Mouse (Mus musculus) kidney, postnatal 10 days (tissue): Measurements from ENCODE around the gene Tmem102.

Experiments
- DNase-seq: peaks from one replicate; pipeline ENCODE4 v3.0.0; 2021; ENCODE audit warnings: mixed read lengths

Gene Tmem102

DNA sequence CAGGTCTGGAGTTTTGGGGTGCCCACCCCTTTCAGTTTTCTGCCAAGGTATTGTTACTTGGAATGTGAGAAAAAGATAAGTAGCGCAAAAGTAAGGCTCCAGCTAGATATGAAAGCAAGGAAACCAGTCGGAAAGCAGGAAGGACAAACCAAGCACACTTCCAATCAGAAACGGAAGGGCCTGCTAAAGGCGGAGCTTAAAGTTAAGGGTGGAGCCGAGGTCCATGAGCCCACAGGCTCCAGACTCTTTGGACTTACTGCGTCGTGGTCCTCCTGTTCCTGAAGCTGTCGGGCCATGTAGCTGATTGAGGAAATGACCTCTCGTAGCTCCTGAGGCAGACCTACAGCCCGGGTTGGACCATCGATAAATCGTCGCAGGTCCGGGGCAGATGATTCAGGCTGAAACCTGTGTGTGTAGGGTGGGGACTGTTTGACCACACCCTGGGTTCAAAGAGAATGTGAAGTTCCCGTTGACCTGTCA is 20.6 kb downstream of the Tmem102 start:
- peak; percentile 47 for DNase-seq

DNA sequence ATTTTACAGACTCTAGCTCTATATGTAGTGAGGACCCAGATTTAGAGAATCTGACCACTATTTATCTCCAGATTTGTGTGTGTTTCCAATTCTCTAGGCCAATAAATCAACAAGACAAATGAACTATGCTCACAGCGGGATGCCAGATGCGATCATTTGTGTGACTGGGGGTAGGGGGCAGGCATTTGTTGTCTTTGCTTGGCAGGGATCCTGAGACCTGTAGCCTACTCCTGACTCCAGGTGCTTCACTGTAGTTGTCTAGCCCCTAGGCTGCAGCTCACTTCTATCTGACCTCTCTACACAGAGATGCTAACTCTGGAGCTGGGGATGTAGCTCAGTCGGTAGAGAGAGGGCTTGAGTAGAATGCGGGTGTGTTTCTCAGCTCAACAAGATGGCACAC is 23.6 kb downstream of the Tmem102 start:
- no peak for DNase-seq

DNA sequence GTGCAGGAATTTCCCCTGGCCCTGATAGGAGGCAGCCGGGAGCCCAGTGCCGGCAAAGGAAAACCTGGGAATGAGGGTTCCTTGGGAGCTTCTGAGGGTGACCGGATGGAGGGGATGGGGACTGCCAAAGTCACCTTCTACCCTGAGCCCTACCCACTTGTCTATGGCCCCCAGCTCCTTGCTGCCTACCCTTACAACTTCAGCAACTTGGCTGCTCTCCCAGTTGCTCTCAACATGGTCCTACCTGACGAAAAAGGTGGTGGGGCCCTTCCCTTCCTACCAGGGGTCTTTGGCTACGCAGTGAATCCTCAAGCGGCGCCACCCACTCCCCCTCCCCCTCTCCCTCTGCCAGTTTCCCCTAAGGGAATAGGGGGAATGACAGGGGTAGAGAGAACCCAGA is 26.4 kb downstream of the Tmem102 start:
- DNase-seq: no peak

DNA sequence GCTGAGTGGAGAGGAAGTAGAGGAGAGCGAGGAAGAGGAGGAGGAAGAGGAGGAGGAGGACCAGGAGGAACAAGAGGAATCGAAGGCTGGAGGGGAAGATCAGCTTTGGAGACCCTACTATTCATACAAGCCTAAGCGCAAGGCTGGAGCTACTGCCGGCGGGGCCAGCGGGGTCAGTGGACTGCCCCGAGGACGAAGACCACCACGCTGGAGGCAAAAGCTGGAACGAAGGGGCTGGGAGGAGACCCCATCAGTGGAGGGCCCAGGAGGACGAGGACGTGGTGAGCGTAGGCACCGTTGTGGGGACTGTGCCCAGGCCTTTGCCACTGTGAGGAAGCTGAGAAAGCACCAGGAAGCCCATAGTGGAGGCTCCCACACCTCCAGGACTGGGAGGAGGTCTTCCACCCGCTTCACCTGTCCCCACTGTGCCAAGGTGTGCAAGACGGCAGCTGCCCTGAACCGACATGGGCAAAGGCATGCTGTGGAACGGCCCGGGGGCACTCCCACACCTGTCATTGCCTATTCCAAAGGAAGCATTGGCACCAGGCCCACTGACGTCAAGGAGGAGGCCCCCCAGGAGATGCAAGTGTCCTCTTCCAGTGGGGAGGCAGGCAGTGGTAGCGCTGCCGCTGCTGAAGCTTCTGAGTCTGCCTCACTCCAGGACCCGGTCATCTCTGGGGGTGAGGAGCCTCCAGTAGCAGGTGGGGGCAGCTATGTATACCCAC is 27.0 kb downstream of the Tmem102 start:
- peak; percentile 65 for DNase-seq

DNA sequence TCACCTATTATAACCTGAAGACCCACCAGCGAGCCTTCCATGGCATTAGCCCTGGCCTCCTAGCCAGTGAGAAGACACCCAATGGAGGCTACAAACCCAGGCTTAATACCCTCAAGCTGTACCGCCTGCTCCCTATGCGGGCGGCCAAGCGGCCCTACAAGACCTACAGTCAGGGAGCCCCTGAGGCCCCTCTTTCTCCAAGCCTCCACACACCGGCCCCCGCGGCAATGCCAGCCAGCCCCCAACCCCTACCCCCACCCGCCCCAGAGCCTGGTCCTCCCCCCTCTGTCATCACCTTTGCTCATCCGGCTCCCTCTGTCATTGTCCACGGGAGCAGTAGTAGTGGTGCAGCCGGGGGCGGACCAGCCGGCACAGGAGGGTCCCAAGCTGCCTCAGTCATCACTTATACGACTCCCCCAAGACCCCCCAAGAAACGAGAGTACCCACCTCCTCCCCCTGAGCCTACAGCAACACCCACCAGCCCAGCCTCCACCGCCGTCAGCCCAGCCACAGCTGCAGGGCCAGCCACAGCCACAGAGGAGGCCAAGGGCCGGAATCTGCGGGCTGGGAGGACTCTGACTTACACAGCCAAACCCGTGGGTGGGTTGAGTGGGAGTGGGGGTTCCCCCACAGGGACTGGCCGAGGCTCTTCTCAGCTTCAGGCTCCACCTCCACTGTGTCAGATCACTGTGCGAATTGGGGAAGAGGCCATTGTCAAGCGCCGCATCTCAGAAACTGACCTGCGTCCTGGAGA is 27.7 kb downstream of the Tmem102 start:
- peak; percentile 63 for DNase-seq

DNA sequence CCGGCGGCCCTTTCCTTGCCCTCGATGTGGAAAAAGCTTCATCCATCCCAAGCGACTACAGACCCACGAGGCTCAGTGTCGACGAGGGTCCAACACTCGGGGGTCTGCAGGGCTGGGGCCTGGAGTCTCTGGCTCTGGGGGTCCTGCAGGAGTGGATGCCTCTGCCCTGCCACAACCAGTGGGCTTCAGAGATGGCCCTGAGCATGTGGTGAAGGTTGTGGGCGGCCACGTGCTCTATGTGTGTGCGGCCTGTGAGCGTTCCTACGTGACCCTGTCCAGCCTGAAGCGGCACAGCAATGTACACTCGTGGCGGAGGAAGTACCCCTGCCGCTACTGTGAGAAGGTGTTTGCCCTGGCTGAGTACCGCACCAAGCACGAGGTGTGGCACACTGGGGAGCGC is 28.9 kb downstream of the Tmem102 start:
- no peak for DNase-seq

DNA sequence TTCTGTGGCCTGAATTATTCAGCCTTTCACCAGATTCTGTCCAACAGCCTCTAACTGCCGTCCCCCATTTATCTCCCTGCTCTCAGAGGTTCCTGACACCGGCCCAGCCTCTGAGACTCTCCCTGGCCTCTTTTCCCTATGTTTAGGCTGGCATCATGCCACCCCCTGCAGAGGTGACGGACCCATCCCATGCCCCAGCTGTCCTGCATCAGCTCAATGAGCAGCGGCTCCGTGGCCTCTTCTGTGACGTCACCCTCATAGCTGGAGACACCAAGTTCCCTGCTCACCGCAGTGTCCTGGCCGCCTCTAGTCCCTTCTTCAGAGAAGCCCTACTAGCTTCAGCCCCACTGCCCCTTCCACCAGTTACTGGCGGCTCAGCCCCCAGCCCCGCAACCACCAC is 29.7 kb downstream of the Tmem102 start:
- peak; percentile 49 for DNase-seq

DNA sequence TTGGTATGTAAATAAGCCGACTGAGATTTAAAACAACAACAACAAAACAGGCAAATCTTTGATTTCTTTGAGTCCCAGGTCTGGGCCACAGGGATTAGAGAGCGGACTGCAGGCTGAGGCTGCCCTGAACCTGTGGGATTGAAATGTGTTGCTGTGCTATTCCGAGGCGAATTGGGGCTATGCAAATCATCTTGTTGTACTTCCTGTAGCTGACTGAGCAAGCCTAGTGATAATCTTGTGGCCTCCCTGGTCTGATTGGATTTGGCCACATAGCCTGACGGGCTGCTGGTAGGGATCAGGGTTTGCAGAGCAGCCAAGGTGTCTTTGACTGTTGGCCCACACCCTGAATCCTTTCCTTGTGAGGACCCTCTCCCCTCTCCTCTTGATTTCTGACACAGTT is 30.5 kb downstream of the Tmem102 start:
- DNase-seq: no peak

DNA sequence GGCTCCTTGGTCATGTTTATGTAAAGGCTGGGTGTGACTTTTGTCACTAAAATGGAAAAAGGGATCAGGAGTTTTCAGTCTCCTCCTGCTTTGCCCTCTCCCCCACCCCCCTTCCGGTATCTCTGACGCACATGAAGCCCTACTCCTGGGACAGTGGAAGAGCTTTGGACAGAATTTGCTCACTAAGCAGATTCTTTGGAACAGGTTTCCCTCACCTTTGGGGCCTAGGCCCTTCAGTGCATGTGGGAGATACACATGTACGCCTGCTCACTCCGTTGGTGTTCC is 37.9 kb downstream of the Tmem102 start:
- DNase-seq: peak; percentile 55

DNA sequence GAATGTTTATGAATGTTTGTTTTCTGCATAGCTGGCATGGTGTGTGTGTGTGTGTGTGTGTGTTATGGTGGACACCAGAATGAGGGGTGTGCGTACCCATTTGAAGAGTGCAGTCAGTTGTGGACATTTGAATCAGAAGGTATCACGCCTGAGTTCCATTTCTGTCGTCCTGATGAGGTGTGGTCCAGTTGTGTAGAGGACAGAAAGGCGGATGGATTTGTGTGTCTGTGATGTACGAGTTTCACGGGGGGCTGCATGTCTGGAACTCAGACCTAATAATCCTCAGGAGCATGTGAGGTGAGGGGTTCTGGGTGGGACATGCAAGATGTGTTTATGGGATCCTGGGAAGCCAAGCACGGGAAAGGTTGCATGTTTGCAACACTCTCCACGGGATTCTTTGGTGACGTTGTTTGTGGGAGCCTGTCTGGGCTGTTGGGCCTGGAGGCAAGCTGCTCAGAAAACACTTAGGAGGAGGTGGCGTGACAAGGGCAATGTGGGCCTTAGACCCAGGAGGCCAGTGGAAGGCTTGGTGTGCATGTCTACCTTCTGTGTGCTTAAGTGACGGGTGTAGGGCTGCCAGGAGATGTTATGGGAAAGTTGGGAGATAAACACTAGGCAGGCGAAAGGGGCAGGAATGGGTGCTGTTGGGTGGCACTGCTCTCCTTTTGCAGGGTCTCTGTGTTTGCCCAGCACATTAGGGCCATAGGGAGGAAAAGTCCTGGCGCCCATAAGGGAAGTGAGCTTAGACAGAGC is 38.4 kb downstream of the Tmem102 start:
- DNase-seq: peak; percentile 31

DNA sequence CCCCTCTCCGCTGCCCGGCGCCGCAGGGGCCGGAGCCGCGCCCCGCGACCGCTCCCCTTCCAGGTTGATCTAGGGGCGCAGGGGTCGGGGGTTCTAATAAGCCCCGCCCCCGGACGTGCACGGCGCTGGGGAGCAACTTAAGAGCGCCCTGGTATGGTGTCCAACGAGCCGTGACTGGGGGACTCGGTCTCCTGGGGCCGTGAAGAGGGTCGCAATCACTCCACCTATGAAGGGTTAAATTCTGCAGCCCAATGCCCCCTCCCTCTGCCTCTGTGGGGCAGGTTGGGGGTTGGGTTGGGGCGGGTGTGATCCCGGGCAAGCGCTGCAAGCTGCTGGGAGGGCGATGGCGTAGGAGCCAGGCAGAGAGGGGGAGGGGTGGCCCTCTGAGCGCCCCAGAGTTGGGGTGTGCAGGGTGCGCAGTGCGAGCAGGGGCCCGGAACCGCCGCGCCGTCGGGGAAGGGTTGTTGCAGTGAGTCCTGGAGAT is 39.3 kb downstream of the Tmem102 start:
- peak; percentile 85 for DNase-seq

DNA sequence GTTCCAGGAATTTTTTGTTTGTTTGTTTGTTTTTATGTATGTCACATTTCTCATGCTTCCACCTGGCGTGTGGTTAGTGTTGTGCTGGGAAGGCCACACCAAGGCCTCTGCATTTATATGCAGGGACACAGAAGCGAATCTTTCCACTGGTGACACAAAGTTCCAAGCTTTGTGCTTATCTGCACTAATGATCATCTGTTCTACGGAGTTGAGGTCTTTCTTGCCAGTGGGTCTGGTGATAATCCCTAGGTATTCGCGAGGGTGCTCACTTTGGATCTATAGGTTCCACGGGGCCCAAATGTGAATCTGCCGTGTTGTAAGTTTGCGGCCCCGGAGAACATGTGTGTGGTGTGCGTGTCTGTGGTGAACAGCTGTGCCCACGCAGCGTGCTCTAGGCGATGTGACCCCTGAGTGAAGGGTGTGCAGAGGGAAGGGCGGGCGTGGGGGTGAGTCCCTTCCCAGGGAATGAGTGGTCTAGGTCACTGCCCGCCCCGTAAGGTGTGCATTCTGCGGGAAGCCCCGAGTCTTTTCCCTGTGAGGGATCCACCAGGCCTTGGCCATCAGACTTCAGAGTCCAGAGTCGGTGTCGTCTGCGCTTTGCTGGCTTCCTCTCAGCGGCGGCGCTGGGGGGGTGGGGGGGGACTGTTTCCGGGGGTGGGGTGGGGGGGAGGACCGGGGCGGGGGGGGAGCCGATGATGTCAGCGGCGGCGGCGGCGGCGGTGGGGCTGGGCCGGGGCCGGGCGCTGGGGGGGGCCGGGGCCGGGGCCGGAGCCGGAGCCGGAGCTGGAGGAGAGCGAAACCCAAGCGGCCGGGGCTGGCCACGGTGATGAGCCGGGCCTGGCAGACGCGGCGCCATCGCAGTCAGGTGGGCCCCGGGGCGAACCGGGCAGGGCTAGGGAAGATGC is 40.0 kb downstream of the Tmem102 start, which contains the start of gene Zbtb4:
Gene Zbtb4 (plus strand): TSS at position 692 of the 905 bp plus-strand sequence.
- peak; percentile 74 for DNase-seq

DNA sequence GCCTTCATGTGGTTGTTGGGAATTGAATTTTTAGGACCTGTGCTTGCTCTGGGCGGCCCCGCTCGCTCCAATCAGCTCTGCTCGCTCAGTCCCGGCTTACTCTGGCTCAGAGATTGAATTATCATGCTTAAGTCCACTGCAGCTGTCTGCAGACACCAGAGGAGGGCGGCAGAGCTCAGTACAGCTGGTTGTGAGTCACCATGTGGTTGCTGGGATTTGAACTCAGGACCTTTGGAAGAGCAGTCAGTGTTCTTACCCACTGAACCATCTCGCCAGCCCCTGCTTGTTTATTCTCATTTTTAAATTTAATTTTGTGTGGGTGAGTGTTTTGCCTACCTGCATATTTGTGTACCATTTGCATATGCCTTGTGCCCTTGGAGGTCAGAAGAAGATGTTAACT is 41.9 kb downstream of the Tmem102 start:
- DNase-seq: no peak

DNA sequence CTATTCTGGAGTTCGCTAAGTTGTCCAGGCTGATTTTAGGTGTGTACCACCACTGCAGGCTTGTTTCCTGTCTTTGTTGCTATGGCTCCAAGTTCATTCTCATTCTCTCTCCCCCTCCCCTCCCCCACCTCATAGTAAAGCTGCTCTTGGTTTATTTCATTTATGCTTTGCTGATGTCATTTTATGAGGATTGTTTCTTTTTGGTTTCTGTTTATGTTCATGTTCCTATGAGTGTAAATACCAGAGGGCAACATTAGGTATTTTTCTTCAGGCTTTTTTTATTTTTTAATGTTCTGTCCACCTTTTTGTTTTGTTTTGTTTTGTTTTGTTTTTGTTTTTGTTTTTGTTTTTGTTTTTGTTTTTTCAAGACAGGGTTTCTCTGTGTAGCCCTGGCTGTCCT is 43.6 kb downstream of the Tmem102 start, which contains the start of gene Slc35g3:
Gene Slc35g3 (minus strand): TSS at position 101 of the 400 bp plus-strand sequence.
- no peak for DNase-seq

DNA sequence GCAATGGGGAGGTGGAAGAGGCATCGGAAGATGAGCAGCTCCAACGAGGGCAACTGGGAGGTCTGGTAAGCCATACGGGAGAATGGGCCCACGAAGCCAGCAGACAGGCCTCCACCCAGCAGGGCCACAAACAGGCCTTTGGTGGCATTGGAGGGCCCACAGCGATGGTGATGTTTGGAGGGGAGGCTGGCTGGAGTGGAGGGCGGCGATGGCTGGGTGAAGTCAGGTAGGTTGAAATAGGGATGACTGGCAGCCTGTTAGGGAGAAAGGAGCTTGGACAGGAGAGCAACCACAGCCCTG is 44.6 kb downstream of the Tmem102 start:
- DNase-seq: no peak

DNA sequence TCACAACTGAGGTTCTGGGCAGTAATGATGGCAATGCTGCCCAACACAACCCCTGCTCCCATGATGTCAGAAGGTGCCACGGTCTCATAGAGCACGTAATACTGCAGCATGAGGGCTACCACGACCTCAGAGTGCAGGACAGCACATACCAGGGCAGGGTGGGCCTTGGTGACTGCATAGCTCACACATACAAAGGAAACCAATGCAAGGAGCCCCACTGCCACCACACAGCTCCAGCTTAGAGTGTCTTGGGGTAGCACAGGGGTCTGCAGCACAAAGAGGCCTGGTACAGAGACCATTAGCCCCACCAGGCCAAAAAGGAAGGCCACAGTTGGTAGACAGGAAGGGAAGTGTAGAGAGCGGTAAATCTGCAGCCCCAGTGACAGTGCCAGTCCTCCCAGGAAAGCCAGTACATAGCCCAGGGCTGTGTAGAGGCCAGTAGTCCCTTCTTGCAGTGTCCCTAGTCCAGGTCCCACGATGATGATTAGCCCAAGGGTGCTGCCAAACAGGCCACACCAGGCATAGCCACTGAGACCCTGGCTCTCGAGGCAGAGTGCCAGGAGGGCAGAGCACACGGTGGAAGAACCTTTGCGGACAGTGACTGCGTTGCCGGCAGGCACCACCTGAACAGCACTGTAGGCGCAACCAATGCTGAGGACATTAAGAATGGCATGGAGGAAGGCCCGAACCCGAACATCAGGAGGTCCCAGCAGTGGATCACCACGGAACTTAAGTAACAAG is 45.1 kb downstream of the Tmem102 start:
- no peak for DNase-seq

DNA sequence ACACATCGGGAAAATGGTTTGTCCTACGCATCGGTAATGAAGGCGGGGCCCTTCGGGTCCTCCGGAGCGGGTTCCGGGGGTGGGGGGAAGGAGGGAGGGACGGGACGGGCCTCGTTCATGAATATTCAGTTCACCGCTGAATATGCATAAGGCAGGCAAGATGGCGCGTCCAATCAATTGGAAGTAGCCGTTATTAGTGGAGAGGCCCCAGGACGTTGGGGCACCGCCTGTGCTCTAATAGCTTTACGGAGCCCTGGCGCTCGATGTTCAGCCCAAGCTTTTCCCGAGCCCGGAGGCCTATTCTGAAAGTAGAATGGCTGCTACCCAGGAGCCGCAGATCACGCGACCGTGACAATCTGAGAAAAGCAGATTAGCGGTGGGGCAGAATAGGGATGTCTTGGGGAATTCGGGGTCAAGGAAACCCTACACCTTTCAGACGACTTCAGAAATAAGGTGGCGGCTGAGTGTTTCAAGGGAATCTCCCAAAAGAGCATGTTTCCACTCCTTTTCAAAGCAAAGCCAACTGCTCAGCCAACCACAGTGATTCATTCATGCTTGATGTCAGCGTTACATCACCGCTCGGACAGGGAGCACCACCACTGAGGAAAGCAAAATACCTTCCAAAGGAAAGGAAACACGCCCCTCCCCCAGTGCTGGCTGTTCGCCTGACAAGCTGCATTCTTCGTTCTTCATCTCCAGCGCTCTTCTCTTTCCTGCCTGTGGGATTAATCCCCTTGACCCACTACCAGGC is 46.3 kb downstream of the Tmem102 start:
- DNase-seq: peak; percentile 92

DNA sequence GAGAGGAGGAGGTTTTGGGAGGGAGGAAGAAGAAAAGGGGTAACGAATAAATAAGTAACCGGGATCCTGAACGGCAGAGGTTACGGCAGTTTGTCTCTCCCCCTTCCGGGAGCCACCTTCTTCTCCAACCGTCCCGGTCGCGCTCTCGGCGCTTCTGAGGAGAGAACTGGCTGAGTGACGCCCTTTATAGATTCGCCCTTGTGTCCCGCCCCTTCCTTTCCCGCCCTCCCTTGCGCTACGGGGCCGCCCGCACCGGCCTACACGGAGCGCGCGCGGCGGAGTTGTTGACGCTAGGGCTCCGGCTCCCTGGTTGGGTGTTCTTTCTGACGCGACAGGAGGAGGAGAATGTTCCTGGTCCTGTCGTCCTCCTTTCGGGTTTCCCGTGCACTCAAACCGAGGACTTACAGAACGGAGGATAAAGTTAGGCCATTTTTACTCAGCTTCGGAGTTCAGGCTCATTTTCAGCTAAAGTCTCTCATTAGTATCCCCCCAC is 46.9 kb downstream of the Tmem102 start, which contains the start of gene Polr2a:
Gene Polr2a (minus strand): TSS at position 160 of the 493 bp plus-strand sequence.
- peak; percentile 98 for DNase-seq

DNA sequence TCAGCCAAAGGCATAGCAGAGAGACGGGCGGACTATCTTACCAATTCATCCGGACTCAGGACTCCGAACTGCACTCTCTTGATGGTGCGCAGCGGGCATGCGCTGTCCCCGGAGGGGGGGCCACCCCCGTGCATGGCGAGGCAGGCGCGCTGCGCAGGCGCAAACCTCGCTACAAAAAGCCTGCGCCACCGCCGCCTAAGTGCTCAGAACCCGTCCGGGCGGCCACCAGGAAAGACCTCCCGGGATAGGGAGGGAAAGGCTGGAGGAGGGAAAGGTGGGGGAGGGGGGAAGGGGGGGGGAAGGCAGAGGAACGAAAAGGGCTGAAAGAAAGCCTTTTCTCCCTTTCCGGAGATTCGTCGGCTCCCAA is 47.4 kb downstream of the Tmem102 start:
- peak; percentile 98 for DNase-seq

DNA sequence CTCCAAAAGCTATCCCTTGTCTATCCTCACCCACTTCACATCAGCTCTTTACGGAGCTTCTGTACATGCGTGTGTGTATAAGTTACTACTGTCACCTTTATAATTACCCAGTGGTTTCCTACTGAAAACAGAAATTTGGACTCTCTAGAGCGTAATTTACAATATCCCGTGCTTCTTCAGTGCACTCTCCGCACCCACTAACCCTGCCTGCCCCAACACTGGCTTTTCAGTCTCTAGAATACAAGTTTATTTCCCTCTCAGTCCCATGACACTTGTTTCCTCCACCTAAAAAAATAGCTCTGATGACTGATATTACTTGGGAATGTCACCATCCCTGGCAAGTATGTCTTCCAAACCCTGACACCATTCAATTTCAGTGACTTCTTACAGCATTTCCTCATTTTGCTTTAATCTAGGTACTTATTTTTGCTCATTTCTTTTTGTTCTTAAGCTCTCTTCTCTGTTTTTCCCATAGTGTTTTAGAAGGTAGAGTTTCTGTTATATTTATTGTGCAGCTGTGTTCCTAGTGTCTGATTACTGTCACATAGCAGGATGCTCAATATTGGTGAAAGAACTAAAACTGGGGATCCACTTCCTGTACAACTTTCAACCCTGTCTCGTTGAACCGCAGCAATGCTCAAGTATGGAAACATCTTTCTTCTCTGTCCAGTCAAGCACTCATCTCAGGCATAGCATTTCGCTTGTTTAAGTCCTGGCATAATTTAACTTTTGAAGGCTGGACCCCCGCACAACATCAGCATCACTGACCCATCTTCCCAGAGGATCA is 47.9 kb downstream of the Tmem102 start:
- no peak for DNase-seq
